Mouse (Mus musculus) lung, adult 2 months (tissue): ENCODE measurements around the gene Atg7.

Experiments used
- CTCF ChIP-seq: fragments of 200-500 bp; IDR thresholded peaks from 2 replicates; pipeline ENCODE4 v1.5.1; 2011; ENCODE audit warnings: mild to moderate bottlenecking, low read length, control low read depth; ENCODE audit not compliant: insufficient read depth
- POLR2A ChIP-seq: fragments of 200-500 bp; IDR thresholded peaks from 2 replicates; pipeline ENCODE4 v1.6.1; 2011; ENCODE audit warnings: low read depth, mild to moderate bottlenecking, control low read depth, low read length, borderline replicate concordance; ENCODE audit errors: extremely low read depth

DNA sequence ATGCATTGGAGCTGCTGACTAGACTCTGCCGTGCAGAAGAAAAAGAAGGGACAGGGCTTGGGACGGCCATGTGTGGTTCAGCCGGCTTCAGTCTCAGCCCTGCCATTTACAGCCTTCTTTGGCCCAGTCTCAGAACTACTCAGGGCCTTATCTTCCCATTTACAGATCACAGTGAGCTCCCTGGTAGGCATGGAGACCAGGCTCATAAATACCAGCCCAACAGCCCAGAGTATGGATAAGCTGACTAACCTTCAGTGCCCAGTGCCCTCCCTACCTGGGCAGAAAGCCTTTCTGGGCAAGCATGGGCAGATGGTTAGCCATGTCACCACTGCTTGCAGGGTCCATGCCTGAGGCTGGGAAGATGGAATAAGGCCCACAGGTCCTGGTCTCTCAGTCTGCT is 70.6 kb downstream of the Atg7 start:
- no peak for TF ChIP-seq POLR2A
- no peak for TF ChIP-seq CTCF
